Mouse (Mus musculus) v-Abl transformed pro-B cells (cell line): ENCODE measurements around the gene Klf15.

Experiments
- in situ Hi-C, 2 experiments: fragments of 400-800 bp; cut with MboI; formaldehyde crosslinking; loops; one replicate each; pipeline ENCODE4 v1.15.1; 2025; ENCODE audit not compliant: unreplicated experiment in 2 of 2

Klf15 gene

GRCm38 (mm10) chr6:90462181-90462706 lies at the start of gene Klf15:
Gene Klf15, plus strand, starts transcription at chr6:90462576.
- in situ Hi-C loops, result no loop called here

GRCm38 (mm10) chr6:90422565-90422964 lies 39.8 kb upstream of the Klf15 start:
- in situ Hi-C loops, result no loop called here

- in situ Hi-C loops, result no loop called here
These were observed 37.0 kb upstream of the Klf15 start for GRCm38 (mm10) chr6:90425361-90425760.

- in situ Hi-C loops, result no loop called here
These were observed 36.4 kb upstream of the Klf15 start for GRCm38 (mm10) chr6:90426003-90426402.

GRCm38 (mm10) chr6:90428380-90428974 lies 33.9 kb upstream of the Klf15 start, which contains the start of gene Cfap100:
Gene Cfap100, minus strand, starts transcription at chr6:90428797.
- in situ Hi-C loops, result no loop called here

- in situ Hi-C loops, result no loop called here
These were observed 32.5 kb upstream of the Klf15 start for GRCm38 (mm10) chr6:90429911-90430310.

GRCm38 (mm10) chr6:90431487-90431886 lies 30.9 kb upstream of the Klf15 start:
- in situ Hi-C loops, result no loop called here

- in situ Hi-C loops, result no loop called here
These were observed 27.7 kb upstream of the Klf15 start for GRCm38 (mm10) chr6:90434687-90435086.

- in situ Hi-C loops, result no loop called here
These were observed 27.2 kb upstream of the Klf15 start for GRCm38 (mm10) chr6:90435195-90435618.

- in situ Hi-C loops, result no loop called here
These were observed 26.0 kb upstream of the Klf15 start for GRCm38 (mm10) chr6:90436192-90436907.

- in situ Hi-C loops, result no loop called here
These were observed 25.3 kb upstream of the Klf15 start for GRCm38 (mm10) chr6:90437041-90437440.

GRCm38 (mm10) chr6:90446883-90447282 lies 15.5 kb upstream of the Klf15 start:
- in situ Hi-C loops, result no loop called here

- in situ Hi-C loops, result no loop called here
These were observed 12.2 kb upstream of the Klf15 start for GRCm38 (mm10) chr6:90450179-90450578.

GRCm38 (mm10) chr6:90450697-90451096 lies 11.7 kb upstream of the Klf15 start:
- in situ Hi-C loops, result no loop called here

GRCm38 (mm10) chr6:90451512-90451911 lies 10.9 kb upstream of the Klf15 start:
- in situ Hi-C loops, result no loop called here

GRCm38 (mm10) chr6:90452603-90453002 lies 9.8 kb upstream of the Klf15 start:
- in situ Hi-C loops, result no loop called here

- in situ Hi-C loops, result no loop called here
These were observed 8.6 kb upstream of the Klf15 start for GRCm38 (mm10) chr6:90453751-90454150.

- in situ Hi-C loops, result no loop called here
These were observed 5.0 kb upstream of the Klf15 start for GRCm38 (mm10) chr6:90457421-90457820.

- in situ Hi-C loops, result no loop called here
These were observed 1.2 kb upstream of the Klf15 start for GRCm38 (mm10) chr6:90461181-90461580.

- in situ Hi-C loops, result no loop called here
These were observed 605 bp upstream of the Klf15 start for GRCm38 (mm10) chr6:90461771-90462170.

GRCm38 (mm10) chr6:90462841-90463227 lies 458 bp downstream of the Klf15 start:
- in situ Hi-C loops, result no loop called here
